Mouse (Mus musculus): Measurements from ENCODE around the gene Tefm. TPM values are rescaled to one million over a fixed set of nuclear protein-coding genes. Genes with fewer than 3 reads are reported as not detected.
A peak's percentile ranks its signal among the peaks of the same experiment; 100 is the strongest.
"Not testable (repeated sequence)": the region's sequence is repeated elsewhere in the genome, so short reads cannot be mapped to it uniquely, and the experiment has no call there.

Gene Tefm
- polyA plus RNA-seq, 1 experiment from 2014 or later, result 30.4 TPM

DNA sequence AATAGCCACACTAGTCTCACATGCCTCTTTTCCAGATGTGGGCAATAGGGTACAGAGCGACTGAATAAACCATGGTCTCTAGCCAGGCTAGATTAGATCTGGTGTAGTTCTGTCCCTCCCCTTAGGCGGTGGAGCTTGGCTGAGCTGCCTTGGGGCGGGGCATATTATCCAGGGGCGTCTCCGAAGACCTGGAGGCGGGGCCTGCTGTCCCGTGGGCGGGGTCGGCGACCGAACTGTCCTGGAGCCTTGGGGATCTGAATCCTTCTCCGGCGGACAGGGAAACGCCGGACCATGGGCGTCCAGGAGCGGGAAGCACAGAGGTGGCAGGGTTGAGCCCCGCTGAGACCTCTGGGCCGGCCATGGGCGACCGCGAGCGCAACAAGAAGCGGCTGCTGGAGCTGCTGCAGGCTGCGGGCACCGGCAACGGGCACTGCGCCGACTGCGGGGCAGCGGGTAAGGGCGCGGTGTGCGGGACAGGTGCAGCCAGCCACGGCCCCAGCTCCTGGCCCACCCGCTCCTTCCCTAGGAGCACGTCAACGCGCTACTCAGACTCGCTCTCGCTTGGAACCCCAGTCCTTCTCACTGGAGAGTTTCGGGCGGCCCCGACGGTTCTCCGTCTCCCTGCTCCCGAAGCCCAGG is 12.0 kb upstream of the Tefm start, which contains the start of gene Adap2:
TSS of gene Adap2 (plus strand) at position 249 of the 639 bp plus-strand sequence.
- Histone ChIP-seq H3K36me3 (replicated peaks) (no peaks in the 10 kb centered on the region), H3K4me1 (peaks cover 10% of the 10 kb centered on the region), H3K4me3 (replicated peaks) (peak within 1 kb of the TSS; percentile 49), H3K9ac (peak within 1 kb of the TSS; percentile 48), H3K27ac (no peak within 1 kb of the TSS), H3K9me3 (no peaks in the 10 kb centered on the region), H3K4me2 (peak within 1 kb of the TSS; percentile 75), H3K27me3 (peaks cover 60% of the 10 kb centered on the region)
- WGBS, result 2% methylated on average over 37 of the region's 47 CpGs
- peak; percentile 69; the same call in 1 of the 2 replicates for ATAC-seq (ENCODE audit: low FRiP score)

DNA sequence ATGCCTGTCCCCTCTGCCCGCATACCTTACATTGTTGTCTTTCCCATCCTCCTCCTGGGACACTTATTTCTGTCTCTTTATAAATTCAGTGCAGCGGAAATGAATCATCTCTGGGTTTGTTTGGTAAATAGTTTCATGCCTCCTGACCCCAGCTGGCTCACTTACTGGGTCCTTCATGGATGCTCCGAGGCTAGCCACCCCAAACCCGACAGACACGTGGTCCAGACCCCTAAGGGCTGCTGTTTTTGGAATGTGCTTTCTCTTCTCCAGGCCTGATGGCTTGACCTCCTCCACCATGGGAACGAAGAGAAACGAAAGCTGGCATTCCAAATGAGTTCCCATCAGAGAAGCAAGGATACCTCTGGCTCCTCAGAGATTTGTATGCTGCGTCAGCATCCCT is 10.4 kb upstream of the Tefm start:
- Histone ChIP-seq H3K27ac (no peak overlapping the region), H3K36me3 (replicated peaks) (no peaks in the 10 kb centered on the region), H3K9ac (no peak overlapping the region), H3K4me1 (peaks cover 10% of the 10 kb centered on the region), H3K27me3 (peaks cover 54% of the 10 kb centered on the region), H3K4me2 (no peak overlapping the region), H3K4me3 (replicated peaks) (no peak overlapping the region), H3K9me3 (no peaks in the 10 kb centered on the region)
- no peak for ATAC-seq (ENCODE audit: low FRiP score)
- WGBS, result 82% methylated on average over 8 of the region's 8 CpGs

GRCm38 (mm10) chr11:80151541-80151940 is 9.6 kb upstream of the Tefm start:
- H3K4me1 ChIP-seq, result peaks cover 10% of the 10 kb centered on the region
- H3K27ac ChIP-seq, result no peak overlapping the region
- H3K27me3 ChIP-seq, result peaks cover 46% of the 10 kb centered on the region
- H3K9me3 ChIP-seq, result no peaks in the 10 kb centered on the region
- 80% methylated on average over 2 of the region's 2 CpGs for WGBS
- ATAC-seq (ENCODE audit: low FRiP score), result no peak
- no peak overlapping the region for H3K9ac ChIP-seq
- H3K36me3 ChIP-seq (replicated peaks), result no peaks in the 10 kb centered on the region
- no peak overlapping the region for H3K4me3 ChIP-seq (replicated peaks)
- H3K4me2 ChIP-seq, result no peak overlapping the region

DNA sequence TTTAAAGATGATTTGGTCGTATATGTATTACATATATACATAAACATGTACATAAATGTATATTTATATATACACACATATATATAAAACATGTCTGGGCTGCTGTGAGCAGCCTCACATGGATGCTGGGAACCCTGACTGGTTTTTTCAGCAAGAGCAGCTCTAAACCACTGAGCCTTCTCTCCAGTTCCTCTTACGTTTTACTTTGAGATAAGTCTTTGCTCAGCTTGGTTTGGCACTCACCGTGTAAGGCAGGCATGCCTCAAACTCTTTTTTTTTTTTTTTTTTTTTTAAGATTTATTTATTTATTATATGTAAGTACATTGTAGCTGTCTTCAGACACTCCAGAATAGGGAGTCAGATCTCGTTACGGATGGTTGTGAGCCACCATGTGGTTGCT is 8.6 kb upstream of the Tefm start:
- Histone ChIP-seq H3K27me3 (peaks cover 38% of the 10 kb centered on the region), H3K4me3 (replicated peaks) (no peak overlapping the region), H3K9me3 (no peaks in the 10 kb centered on the region), H3K4me1 (peaks cover 10% of the 10 kb centered on the region), H3K9ac (no peak overlapping the region), H3K27ac (no peak overlapping the region), H3K36me3 (replicated peaks) (no peaks in the 10 kb centered on the region), H3K4me2 (no peak overlapping the region)
- WGBS, result 81% methylated on average over 5 of the region's 5 CpGs
- no peak for ATAC-seq (ENCODE audit: low FRiP score)

DNA sequence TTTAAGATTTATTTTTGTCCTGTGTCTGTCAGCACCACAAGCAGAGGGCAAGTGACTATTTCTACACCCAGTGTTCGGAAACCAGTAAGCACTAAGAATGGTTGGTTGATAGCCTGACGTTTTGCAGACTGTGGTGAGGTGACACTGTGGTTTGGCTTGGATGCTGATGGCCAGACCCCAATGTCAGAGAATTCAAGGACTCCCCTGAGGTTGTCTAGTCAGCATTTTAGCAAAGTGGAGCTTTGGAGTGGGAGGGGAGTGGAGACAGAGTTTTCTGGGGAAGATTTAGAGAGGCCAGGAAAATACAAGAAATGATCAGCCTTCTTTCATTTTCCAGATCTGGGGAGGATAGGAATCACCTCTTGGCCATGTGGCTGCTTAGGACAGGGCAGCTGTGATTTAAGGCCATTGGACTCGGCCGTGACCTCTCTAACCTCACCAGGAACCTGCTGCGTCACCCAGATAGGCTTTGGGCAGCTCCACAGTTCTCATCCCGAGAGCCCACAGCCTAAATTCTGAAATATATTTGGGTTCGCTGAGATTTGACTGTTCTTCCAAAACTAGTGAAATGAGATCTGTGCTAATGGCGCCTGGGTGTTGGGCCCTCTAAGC is 7.5 kb upstream of the Tefm start:
- Histone ChIP-seq H3K9ac (no peak overlapping the region), H3K4me1 (peaks cover 10% of the 10 kb centered on the region), H3K27me3 (peaks cover 28% of the 10 kb centered on the region), H3K4me2 (no peak overlapping the region), H3K4me3 (replicated peaks) (no peak overlapping the region), H3K27ac (no peak overlapping the region), H3K36me3 (replicated peaks) (no peaks in the 10 kb centered on the region), H3K9me3 (no peaks in the 10 kb centered on the region)
- 84% methylated on average over 8 of the region's 8 CpGs for WGBS
- ATAC-seq (ENCODE audit: low FRiP score), result no peak

GRCm38 (mm10) chr11:80148974-80149373 is 7.0 kb upstream of the Tefm start:
- WGBS, result 80% methylated on average over 2 of the region's 4 CpGs
- H3K4me2 ChIP-seq; H3K9me3 ChIP-seq; H3K4me3 ChIP-seq (replicated peaks); H3K9ac ChIP-seq; H3K4me1 ChIP-seq; H3K36me3 ChIP-seq (replicated peaks); H3K27ac ChIP-seq; ATAC-seq (ENCODE audit: low FRiP score): not testable (repeated sequence)
- peaks cover 22% of the 10 kb centered on the region for H3K27me3 ChIP-seq

DNA sequence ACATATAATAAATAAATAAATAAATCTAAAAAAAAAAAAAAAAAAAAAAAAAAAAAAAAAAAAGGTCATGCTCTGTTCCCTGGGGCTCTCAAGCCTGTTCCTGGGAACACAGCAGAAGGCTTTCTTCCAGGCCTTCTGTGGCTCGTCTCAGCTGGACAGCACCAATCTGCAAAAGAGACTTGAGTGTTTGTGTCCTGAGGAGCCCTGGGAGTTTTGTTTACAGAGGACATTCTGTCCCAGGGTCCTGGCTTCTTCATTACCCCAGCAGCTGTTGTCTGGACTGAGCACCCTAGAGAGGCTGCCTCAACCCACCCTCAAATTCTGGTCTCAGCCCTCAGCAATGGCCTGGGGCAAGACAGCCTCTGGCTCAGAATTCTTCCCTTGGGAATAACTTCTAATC is 6.3 kb upstream of the Tefm start:
- H3K4me1 ChIP-seq, result no peaks in the 10 kb centered on the region

DNA sequence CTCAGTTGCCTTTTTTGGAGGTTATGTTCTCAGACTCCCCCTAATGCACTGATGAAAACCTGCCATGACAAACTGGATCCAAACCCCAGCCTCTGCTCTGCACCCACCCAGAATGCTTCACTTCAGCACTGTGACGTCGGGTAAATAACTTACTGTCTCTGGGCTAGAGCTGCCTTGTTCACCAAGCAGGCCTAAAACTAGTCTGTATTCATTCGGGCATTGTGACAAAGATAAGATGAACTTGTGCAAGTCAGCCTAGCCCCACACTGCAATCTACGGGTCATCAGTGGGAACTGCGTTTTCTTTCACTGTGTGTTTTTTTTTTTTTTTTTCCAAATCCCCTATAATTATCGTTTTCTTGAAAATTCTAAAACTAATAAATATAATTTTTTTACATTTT is 5.8 kb upstream of the Tefm start:
- Histone ChIP-seq H3K9me3 (no peaks in the 10 kb centered on the region), H3K27ac (no peak overlapping the region), H3K36me3 (replicated peaks) (no peaks in the 10 kb centered on the region), H3K4me3 (replicated peaks) (no peak overlapping the region), H3K27me3 (peaks cover 10% of the 10 kb centered on the region), H3K9ac (no peak overlapping the region), H3K4me2 (no peak overlapping the region), H3K4me1 (peaks cover 5% of the 10 kb centered on the region)
- 77% methylated on average over 6 of the region's 6 CpGs for WGBS
- ATAC-seq (ENCODE audit: low FRiP score), result no peak

More for the DNA sequence above, 6.3 kb upstream of the Tefm start:
- Histone ChIP-seq H3K9ac (no peak overlapping the region), H3K27ac (no peak overlapping the region), H3K4me3 (replicated peaks) (no peak overlapping the region), H3K27me3 (peaks cover 16% of the 10 kb centered on the region), H3K9me3 (no peaks in the 10 kb centered on the region), H3K36me3 (replicated peaks) (no peaks in the 10 kb centered on the region), H3K4me2 (no peak overlapping the region)
- WGBS, result 68% methylated on average over 1 of the region's 1 CpGs
- no peak for ATAC-seq (ENCODE audit: low FRiP score)

GRCm38 (mm10) chr11:80145787-80146275 is 3.9 kb upstream of the Tefm start:
- no peak overlapping the region for H3K27ac ChIP-seq
- WGBS, result 72% methylated on average over 10 of the region's 10 CpGs

GRCm38 (mm10) chr11:80142872-80143271 is 897 bp upstream of the Tefm start:
- Histone ChIP-seq H3K27ac (no peak overlapping the region), H3K9ac (peak overlapping the region; percentile 76), H3K36me3 (replicated peaks) (peaks cover 18% of the 10 kb centered on the region), H3K4me3 (replicated peaks) (peak overlapping the region; percentile 69), H3K9me3 (no peaks in the 10 kb centered on the region), H3K4me2 (peak overlapping the region; percentile 72), H3K27me3 (no peaks in the 10 kb centered on the region), H3K4me1 (peaks cover 15% of the 10 kb centered on the region)
- WGBS, result 47% methylated on average over 8 of the region's 8 CpGs
- no peak for ATAC-seq (ENCODE audit: low FRiP score)

More at GRCm38 (mm10) chr11:80145787-80146275, 3.9 kb upstream of the Tefm start:
- Histone ChIP-seq H3K9ac (no peak overlapping the region), H3K27me3 (no peaks in the 10 kb centered on the region), H3K36me3 (replicated peaks) (no peaks in the 10 kb centered on the region), H3K9me3 (no peaks in the 10 kb centered on the region), H3K4me1 (peaks cover 12% of the 10 kb centered on the region), H3K4me3 (replicated peaks) (no peak overlapping the region), H3K4me2 (no peak overlapping the region)
- ATAC-seq (ENCODE audit: low FRiP score), result no peak

DNA sequence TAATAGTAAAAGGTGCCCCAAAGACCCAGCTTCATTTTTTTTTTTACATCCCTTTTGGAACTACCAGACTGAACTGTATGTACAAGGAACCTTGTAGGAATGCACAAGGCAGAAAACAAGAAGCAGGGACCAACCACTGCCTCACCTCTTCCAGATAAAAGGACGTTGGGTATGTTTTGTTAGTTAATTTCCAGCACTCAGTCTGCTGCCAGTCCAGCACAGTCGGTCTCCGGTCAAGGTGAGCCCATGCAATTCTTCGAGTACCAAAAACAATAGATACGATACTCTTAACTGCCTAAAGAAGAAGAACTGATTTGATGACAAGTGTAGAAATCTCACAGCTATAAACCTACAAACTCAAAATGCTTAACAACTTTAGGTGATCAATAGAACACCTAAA is 4.2 kb downstream of the Tefm start:
- Histone ChIP-seq H3K27me3 (no peaks in the 10 kb centered on the region), H3K4me3 (replicated peaks) (no peak overlapping the region), H3K4me2 (no peak overlapping the region), H3K9me3 (no peaks in the 10 kb centered on the region), H3K9ac (no peak overlapping the region), H3K36me3 (replicated peaks) (peaks cover 54% of the 10 kb centered on the region), H3K4me1 (peaks cover 11% of the 10 kb centered on the region), H3K27ac (no peak overlapping the region)
- ATAC-seq (ENCODE audit: low FRiP score), result no peak
- 89% methylated on average over 5 of the region's 5 CpGs for WGBS

- peaks cover 7% of the 10 kb centered on the region for H3K4me1 ChIP-seq
- H3K4me2 ChIP-seq, result no peak overlapping the region
- H3K9me3 ChIP-seq, result no peaks in the 10 kb centered on the region
- ATAC-seq (ENCODE audit: low FRiP score), result no peak
- no peaks in the 10 kb centered on the region for H3K27me3 ChIP-seq
- peaks cover 63% of the 10 kb centered on the region for H3K36me3 ChIP-seq (replicated peaks)
- H3K27ac ChIP-seq, result no peak overlapping the region
- 91% methylated on average over 13 of the region's 13 CpGs for WGBS
- H3K4me3 ChIP-seq (replicated peaks), result no peak overlapping the region
- no peak overlapping the region for H3K9ac ChIP-seq
Observed at GRCm38 (mm10) chr11:80136786-80137185, 5.2 kb downstream of the Tefm start.
